Mouse (Mus musculus) fibroblast of lung, adult 2 months (primary cell): ENCODE results near the gene Sntg2.

Experiments used
- DNase-seq: peaks from one replicate; pipeline ENCODE4 v3.0.0-alpha.2; 2011; ENCODE audit warnings: low read depth

The Sntg2 gene

GRCm38 (mm10) chr12:30201031-30201430 lies 172.1 kb downstream of the Sntg2 start:
- DNase-seq, result no peak

GRCm38 (mm10) chr12:30200621-30201020 lies 172.6 kb downstream of the Sntg2 start:
- DNase-seq, result no peak

- DNase-seq, result no peak
Observed at GRCm38 (mm10) chr12:30199735-30200134, 173.4 kb downstream of the Sntg2 start.

- no peak for DNase-seq
Observed at GRCm38 (mm10) chr12:30198250-30198649, 174.9 kb downstream of the Sntg2 start.

- no peak for DNase-seq
Observed at GRCm38 (mm10) chr12:30181721-30182120, 191.5 kb downstream of the Sntg2 start.

- no peak for DNase-seq
Observed at GRCm38 (mm10) chr12:30179623-30180022, 193.6 kb downstream of the Sntg2 start.

GRCm38 (mm10) chr12:30177966-30178365 lies 195.2 kb downstream of the Sntg2 start:
- DNase-seq, result no peak

GRCm38 (mm10) chr12:30177529-30177928 lies 195.6 kb downstream of the Sntg2 start:
- no peak for DNase-seq

GRCm38 (mm10) chr12:30168491-30168890 lies 204.7 kb downstream of the Sntg2 start:
- no peak for DNase-seq

GRCm38 (mm10) chr12:30164538-30164937 lies 208.6 kb downstream of the Sntg2 start:
- no peak for DNase-seq

- DNase-seq, result no peak
Observed at GRCm38 (mm10) chr12:30164005-30164404, 209.2 kb downstream of the Sntg2 start.

GRCm38 (mm10) chr12:30161731-30162406 lies 211.3 kb downstream of the Sntg2 start:
- DNase-seq, result no peak

- no peak for DNase-seq
Observed at GRCm38 (mm10) chr12:30160475-30160874, 212.7 kb downstream of the Sntg2 start.

GRCm38 (mm10) chr12:30159788-30160187 lies 213.4 kb downstream of the Sntg2 start:
- no peak for DNase-seq

- peak; percentile 52 for DNase-seq
Observed at GRCm38 (mm10) chr12:30154079-30154673, 219.0 kb downstream of the Sntg2 start.

- DNase-seq, result peak; percentile 36
Observed at GRCm38 (mm10) chr12:30142085-30142484, 231.1 kb downstream of the Sntg2 start.

- DNase-seq, result no peak
Observed at GRCm38 (mm10) chr12:30132524-30132923, 240.7 kb downstream of the Sntg2 start, which contains the start of gene Tpo. Gene Tpo, minus strand, starts transcription at chr12:30132624.

GRCm38 (mm10) chr12:30129411-30129716 lies 243.8 kb downstream of the Sntg2 start:
- no peak for DNase-seq

GRCm38 (mm10) chr12:30128561-30129410 lies 244.4 kb downstream of the Sntg2 start:
- peak; percentile 67 for DNase-seq
